Mouse (Mus musculus) kidney, postnatal 36 days (tissue): ENCODE data around the gene Cdca4.

Experiments used
- DNase-seq, 2 experiments: peaks; one replicate each; pipeline ENCODE4 v3.0.0; 2021 to 2022; ENCODE audit warnings: mixed read lengths in 2 of 2

The Cdca4 gene

GRCm38 (mm10) chr12:112798332-112798681 is 30.9 kb downstream of the Cdca4 start:
- DNase-seq: peak in 1 of 2 experiments; percentile 47

GRCm38 (mm10) chr12:112797672-112798331 is 31.4 kb downstream of the Cdca4 start:
- DNase-seq: no peak

DNA sequence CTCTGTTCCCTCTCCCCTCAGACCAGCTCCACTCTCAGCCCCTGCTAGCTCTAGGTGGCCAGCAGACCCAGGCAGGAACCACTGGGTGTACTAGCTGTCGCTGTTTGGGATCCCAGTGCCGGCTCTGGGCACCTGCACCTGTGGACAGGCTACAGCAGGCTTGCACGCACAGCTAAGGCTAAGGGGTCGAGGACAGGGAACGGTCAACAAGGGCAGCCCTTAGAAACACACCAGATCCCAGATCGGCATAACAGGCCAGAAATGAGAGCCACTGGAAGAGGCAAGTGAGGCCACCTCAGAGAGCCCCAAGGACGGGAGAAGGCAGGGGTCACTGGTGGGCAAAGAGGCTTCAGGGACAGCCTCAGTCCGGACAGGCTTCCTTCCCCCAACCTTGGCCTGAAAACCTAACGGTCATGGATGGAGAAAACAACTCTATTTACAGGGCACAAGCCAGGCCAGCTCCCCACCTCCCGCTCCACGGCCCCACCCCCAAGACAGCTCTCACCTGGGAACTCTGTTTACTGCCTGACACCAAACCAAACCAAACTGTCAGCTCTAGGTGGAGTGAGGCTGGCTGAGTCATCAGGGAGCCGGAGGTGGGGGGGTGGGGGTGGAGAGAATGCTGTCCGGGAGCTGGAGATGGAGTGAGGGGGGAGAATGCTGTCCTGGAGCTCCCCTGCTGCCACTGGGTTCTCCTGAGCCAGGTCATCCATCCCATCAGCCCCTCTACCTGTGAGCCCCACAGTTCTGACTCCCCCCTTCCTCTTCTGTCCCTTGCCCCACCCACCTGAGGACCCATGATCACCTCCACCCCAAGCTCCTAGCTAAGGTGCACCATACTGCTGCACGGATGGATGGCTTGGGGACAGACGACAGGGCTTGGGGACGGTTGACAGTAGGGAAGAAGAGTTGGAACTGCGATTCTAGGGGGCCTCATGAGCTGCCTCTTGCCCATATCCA is 32.4 kb downstream of the Cdca4 start:
- no peak for DNase-seq

GRCm38 (mm10) chr12:112795466-112796104 is 33.6 kb downstream of the Cdca4 start:
- DNase-seq: no peak

DNA sequence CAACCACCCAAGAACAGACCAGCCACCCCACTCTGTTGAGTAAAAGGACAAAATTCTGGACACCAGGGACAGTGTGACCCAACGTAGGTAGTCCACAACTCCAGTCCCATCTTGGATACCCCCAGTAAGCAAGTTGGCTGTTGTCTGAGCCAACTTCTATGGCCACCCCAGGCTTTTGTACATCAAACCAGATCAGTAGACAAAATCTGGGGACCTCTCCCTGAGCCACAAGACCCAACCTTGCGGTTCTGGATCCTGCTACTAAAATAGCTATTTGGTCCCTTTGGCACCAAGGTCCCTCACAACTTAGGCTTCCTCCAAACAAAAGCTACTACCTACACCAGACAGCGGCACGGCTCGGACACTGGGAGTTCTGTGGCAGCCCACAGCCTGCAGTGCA is 34.2 kb downstream of the Cdca4 start:
- no peak for DNase-seq

DNA sequence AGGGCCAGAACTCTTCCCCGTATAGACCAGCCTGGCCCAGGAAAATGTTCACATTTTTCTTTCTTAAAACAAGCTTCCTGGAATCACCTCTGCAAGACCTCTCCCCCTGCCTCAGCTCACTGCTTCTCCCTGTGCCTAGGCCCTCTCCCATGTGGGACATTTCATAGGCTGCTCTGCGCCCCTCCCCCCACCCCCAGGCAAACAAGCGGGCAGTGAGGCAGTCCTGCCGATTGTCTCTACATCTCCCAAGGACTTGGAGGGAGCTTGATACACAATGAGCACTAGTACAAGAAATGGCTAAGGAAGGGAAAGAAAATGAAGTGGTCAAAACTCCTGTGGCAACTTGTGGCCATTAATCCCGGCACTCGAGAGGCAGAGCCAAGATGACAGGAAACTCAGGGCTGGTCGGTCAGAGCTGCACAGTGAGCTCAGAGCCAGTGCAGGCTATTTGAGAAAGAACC is 34.8 kb downstream of the Cdca4 start:
- no peak for DNase-seq

DNA sequence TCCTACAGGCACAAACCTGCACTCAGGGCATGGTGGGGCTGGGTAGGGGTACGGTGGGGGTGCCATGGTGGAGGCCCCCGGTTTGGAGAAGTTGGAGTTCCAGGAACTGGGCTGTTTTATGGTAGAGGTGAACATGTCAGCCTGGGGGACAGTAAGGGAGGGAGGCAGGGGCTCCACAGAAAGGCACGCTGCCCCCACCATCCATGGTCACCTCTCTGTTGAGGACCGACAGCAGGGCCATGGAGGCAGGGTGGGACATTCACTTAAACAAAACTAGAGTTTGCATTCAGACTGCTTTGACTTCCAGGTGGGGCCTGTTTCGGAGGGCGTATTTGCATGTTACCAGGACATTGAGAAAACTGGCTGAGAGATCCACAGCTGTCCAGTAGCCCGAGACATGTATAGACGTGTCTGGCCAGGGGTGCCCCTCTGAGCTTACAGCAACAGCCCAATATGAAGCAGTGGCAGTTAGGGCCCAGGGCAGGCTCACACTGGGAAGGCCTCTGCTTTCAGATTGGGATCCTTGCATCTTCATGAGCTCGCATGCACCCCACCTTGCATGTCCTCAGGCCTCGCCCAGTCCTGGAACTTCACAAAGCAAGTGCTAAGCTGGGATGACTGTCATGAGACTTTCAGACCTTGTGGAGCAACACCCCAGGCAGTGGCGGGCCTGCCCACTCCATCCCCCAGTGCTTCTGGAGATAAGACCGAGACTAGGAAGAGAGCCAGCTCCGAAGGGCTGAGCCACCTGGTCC is 35.4 kb downstream of the Cdca4 start:
- DNase-seq: no peak

DNA sequence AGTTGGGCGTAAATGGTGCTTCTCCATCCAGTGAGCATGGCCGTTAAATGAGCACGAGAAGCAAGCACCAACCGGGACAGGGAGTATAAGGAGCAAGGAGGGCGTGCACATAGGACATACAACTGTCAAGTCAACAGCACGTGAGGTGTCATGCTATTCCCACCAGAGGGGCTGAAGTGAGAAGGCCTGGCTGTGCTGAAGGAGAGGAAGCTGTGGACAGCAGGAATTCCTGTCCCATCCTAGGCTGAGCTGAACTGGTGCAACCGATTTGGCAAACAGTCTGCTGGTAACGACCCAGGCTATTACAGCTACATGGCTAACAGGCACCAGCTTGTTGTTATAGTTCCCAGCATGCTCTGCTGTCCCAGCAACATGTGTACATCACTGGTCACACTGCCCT is 38.2 kb downstream of the Cdca4 start:
- DNase-seq: no peak

DNA sequence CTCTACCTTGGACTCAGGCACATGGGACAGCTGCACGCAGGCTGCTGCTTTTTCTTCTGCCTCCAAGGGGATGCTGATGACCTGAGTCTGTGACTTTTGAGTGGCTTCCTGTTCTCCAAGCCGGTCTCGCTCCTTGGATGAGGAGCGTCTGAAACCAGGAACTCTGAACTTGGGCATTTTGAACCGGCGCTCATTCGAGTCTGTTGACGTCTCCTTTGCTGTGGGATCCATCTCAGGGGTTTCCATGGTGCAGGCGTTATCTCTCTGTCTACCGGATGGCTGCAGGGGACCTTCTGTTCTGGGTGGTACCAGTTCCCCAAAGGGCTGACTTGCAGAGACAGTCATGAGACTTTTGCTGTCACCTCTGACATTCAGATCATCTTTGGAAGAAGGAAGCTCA is 54.7 kb downstream of the Cdca4 start:
- DNase-seq: no peak

DNA sequence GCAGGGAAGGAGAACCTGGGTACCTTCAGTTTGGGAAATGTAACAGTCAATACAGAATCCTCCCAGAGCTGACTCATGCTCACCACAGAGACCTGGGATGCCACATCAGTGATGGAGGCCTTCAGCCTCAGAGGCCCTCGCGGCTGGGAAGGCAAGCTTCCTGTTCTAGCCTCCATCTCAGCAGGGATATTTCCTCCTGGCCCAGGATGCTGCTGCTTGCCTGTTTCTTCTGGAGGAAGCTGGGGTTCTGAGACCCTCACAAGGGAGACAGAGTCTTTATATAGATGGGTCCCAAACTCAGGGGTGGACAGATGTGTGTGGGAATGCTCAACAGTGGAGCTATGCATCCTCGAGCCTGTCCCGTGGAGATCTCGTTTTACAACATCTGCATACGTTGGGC is 55.2 kb downstream of the Cdca4 start:
- DNase-seq: no peak

DNA sequence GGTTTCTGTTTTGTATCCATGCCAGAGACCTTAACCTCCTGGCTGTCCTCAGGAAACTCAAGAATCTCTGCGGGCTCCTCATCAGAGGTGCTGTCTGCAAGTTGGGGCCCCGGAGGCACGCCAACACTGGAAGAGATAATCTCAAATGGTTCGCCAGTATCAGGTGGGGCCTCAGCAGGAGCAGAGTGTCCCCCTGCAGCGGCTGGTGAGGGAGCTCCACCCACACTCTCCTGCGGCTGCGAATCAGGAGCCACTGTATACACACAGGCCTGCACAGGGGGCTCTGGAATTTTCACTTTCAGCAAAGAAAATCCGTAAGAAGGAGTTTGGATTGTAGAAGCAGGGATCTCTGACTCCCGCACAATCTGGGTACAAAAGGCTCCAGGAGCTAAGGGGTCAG is 55.9 kb downstream of the Cdca4 start:
- no peak for DNase-seq

DNA sequence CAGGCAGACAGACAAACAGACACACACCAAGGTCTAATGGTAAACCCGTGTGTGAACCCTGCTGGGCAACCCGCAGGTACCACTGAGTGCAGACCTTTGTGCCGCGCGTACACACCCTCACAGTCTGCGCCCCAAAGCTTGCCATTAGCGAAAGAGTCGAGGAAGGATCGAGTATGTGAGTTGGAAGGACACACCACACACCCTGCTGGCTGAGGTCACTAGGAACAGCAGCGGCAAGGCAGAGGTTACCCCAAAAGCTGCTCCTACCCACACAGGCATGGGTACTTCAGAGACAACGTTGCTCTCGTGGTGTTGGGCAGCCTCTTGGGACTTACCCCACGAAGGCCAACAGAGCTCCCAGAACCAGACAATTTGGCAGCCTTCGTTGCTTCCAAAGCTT is 56.9 kb downstream of the Cdca4 start:
- no peak for DNase-seq

GRCm38 (mm10) chr12:112770396-112770795 is 58.8 kb downstream of the Cdca4 start:
- DNase-seq: no peak
